Mouse (Mus musculus) bone marrow, adult 2 months (tissue): ENCODE measurements around the gene Gm13889. TPM values are rescaled to one million over a fixed set of nuclear protein-coding genes. Genes with fewer than 3 reads are reported as not detected.

Experiments used
- H3K27ac ChIP-seq: fragments of 200-500 bp; 2 replicates; pipeline ENCODE4 v1.5.1; 2012; ENCODE audit warnings: low read depth, mild to moderate bottlenecking, control low read depth, inconsistent platforms, low read length; ENCODE audit not compliant: control insufficient read depth, poor library complexity, insufficient read depth
- H3K4me1 ChIP-seq: fragments of 200-500 bp; 2 replicates; pipeline ENCODE4 v1.6.1; 2011; ENCODE audit warnings: low read length; ENCODE audit not compliant: control insufficient read depth, insufficient read depth
- H3K4me3 ChIP-seq: fragments of 200-500 bp; replicated peaks from 2 replicates; pipeline ENCODE3; 2011; ENCODE audit warnings: mild to moderate bottlenecking, low read depth, low read length, control low read depth; ENCODE audit not compliant: control insufficient read depth
- CTCF ChIP-seq: fragments of 200-500 bp; IDR thresholded peaks from 2 replicates; pipeline ENCODE4 v1.5.1; 2011; ENCODE audit warnings: low read length, control low read depth; ENCODE audit not compliant: control insufficient read depth, insufficient read depth
- POLR2A ChIP-seq: fragments of 200-500 bp; IDR thresholded peaks from 2 replicates; pipeline ENCODE4 v1.6.1; 2011; ENCODE audit warnings: low read depth, mild to moderate bottlenecking, control low read depth, low read length, borderline replicate concordance; ENCODE audit not compliant: control insufficient read depth
- WGBS: fragments of 180-500 bp; shearing (Covaris S2); methylation state at CpG from one replicate; pipeline ENCODE4 v1.1.7; 2018; 5-methylcytosine and 5-hydroxymethylcytosine counted together
- polyA plus RNA-seq: library from polyadenylated mRNA; stranded (reverse); fragments of >200 nt; gene quantifications from 2 replicates; pipeline ENCODE4 v1.2.4, GENCODE M21; 2011; ENCODE audit warnings: low replicate concordance; ENCODE audit not compliant: missing spikeins, insufficient read depth, insufficient read length

Gene Gm13889
- polyA plus RNA-seq, 1 experiment: 1.6 TPM

DNA sequence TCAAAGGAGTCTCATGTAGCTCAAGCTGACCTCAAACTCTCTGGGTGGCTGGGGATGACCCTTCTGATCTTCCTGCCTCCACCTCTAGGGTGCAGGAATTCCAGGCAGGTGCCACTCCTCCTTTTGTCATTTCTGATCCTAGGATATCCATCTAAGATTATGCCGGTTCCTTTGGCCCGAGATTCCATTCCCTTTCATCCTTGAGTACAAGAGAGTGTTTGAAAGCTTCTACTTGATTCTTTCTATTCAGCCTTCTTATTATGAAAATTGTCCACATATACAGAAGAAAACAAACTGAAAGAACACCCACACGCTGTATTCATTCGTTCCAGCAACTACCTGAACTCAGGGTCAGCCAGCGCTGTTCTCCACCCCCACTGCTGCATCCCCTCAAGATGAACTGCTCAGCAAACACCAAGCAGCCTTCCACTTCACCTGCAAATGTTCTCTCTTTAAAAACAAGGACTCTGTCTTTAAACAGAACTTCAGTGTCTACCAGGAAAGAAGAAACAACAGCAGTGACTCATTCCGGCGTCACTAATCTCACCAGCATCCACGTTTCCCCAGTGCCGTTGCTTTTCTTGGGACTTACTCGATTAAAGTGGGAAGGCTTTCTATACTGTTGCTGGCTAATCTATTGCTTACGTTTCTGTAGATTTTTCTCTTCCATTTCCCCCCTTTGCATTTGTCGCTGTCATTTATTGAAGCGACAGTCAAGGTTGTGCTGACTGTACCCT lies 29.1 kb downstream of the Gm13889 start:
- TF ChIP-seq POLR2A (no peak), CTCF (no peak)
- H3K4me1 ChIP-seq: no peaks in the 10 kb centered on the region
- 75% methylated on average over 13 of the region's 13 CpGs for WGBS
- H3K4me3 ChIP-seq: no peak overlapping the region
- H3K27ac ChIP-seq: no peak overlapping the region

DNA sequence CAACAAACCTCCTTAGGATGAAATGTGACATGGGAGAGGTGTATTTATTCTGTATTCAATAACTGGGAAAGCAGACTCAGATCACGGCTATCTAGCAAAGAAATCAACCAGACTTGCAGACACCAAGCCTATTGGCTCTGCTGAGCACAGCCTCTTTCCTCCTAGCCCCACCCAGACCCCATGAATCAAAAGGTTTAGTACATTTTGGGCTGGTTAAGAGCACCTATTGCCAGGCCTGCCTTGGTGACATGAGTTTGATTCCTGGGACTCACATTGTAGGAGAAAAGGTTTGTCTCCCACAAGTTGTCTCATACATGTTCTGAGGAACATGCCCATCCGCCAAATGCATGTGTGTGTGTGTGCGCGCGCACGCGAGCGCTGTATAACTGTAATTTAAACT lies 30.9 kb downstream of the Gm13889 start:
- TF ChIP-seq POLR2A: no peak
- no peak for TF ChIP-seq CTCF
- H3K27ac ChIP-seq: no peak overlapping the region
- H3K4me3 ChIP-seq: no peak overlapping the region
- WGBS: 92% methylated on average over 8 of the region's 8 CpGs
- H3K4me1 ChIP-seq: no peaks in the 10 kb centered on the region

DNA sequence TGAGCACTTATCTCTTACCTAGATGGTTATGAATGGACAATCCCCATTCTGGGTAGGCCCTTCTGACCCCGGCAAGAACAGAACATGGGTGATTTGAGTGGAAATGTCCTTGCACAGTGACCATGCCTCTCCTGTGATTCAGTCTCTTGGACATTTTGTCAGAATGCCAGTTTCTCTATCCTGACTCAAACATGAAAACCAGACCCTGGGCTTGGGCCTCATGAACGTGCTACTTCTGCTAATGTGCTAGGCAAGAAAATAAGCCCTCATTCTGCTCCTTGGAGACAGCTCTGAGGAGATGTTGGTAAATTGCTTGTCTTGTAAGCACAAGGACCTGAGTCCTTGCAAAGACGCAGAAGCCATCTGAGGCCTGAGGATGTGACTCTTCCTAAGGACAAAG lies 37.9 kb downstream of the Gm13889 start:
- TF ChIP-seq CTCF: no peak
- no peak for TF ChIP-seq POLR2A
- no peak overlapping the region for H3K27ac ChIP-seq
- 74% methylated on average over 3 of the region's 3 CpGs for WGBS
- no peaks in the 10 kb centered on the region for H3K4me1 ChIP-seq
- no peak overlapping the region for H3K4me3 ChIP-seq

GRCm38 (mm10) chr2:93913552-93913951 lies 43.4 kb downstream of the Gm13889 start:
- Histone ChIP-seq H3K4me3 (no peak overlapping the region), H3K4me1 (no peaks in the 10 kb centered on the region), H3K27ac (no peak overlapping the region)
- no peak for TF ChIP-seq POLR2A
- WGBS: 64% methylated on average over 2 of the region's 2 CpGs

GRCm38 (mm10) chr2:93911942-93912341 lies 45.1 kb downstream of the Gm13889 start:
- no peak for TF ChIP-seq POLR2A
- no peak for TF ChIP-seq CTCF
- Histone ChIP-seq H3K27ac (no peak overlapping the region), H3K4me1 (no peaks in the 10 kb centered on the region), H3K4me3 (no peak overlapping the region)
- 80% methylated on average over 10 of the region's 10 CpGs for WGBS

DNA sequence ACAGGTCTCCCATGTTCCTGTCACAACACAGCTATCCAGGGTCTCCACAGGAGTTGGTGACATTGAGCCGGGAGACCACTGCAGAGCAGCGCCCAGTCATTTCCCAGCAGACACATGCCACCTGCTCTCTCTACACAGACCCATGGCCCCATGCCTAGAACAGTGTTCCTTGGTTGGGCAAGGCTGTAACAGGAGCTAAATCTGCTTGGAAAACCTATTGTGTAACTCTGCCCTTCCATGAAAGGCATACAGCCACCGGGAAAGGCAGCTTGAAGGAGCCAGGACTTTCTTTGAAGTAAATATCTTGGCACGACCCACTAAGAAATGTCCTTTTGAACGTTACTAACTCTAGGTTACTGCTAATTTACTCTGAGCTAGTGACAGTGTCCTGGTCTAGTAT lies 47.3 kb downstream of the Gm13889 start:
- Histone ChIP-seq H3K4me1 (no peaks in the 10 kb centered on the region), H3K4me3 (no peak overlapping the region), H3K27ac (no peak overlapping the region)
- TF ChIP-seq POLR2A (no peak), CTCF (no peak)
- 60% methylated on average over 5 of the region's 5 CpGs for WGBS

DNA sequence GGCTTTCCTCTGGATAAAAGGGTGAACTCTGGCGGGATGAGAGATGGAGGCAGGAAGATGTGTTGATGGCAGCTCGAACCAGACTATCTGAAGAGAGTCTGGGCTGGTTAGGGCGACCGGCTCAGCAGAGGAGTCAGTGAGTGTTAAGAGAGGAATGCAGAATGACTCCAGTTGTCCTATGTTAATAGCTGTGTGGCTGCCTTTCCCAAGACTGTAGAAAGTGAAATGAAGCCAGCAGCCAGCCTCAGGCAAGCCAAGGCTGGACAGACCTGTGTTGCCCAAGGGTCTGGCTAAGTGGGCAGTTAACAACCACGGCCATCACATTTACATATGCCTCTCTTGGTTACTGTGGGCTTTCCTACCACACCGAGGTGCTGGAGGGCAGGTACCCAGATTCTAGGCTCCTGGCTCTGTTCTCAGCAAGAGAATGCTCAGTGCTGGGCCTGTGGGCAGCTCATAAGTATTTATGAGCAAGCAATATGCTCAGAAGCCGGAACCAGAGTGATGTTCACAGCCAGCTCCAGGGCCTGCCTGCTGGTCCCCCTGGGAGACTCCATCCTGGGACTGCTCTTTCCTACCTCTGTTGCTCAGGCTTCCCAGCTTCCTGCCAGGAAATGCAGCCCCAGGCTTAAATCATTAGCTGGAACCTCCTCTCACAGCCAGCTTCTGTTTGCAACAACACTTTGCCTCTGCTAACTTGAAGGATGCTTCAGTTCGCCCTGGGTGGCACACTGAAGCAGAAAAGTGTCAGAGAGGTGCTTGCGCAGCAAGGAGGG lies 49.3 kb downstream of the Gm13889 start:
- no peak for TF ChIP-seq POLR2A
- no peak for TF ChIP-seq CTCF
- Histone ChIP-seq H3K27ac (no peak overlapping the region), H3K4me1 (no peaks in the 10 kb centered on the region), H3K4me3 (no peak overlapping the region)
- 78% methylated on average over 9 of the region's 9 CpGs for WGBS

- no peak overlapping the region for H3K4me3 ChIP-seq
- no peaks in the 10 kb centered on the region for H3K4me1 ChIP-seq
- 72% methylated on average over 4 of the region's 4 CpGs for WGBS
- TF ChIP-seq POLR2A: no peak
- H3K27ac ChIP-seq: no peak overlapping the region
Observed at GRCm38 (mm10) chr2:93906316-93906715, 50.7 kb downstream of the Gm13889 start.

Other genes with a start within 250 kb of the Gm13889 start
- gene Ext2, start 134.6 kb downstream of the Gm13889 start, polyA plus RNA-seq: 6.5 and 10.8 TPM in 2 replicates
- gene Accs, start 107.3 kb downstream of the Gm13889 start, polyA plus RNA-seq: 5.9 and 6.3 TPM in 2 replicates
- gene Accsl, start 88.0 kb downstream of the Gm13889 start, polyA plus RNA-seq: 3.2 TPM in 1 of 2 replicates, not detected in the other
- not detected in 2 replicates for gene Gm27027, start 39.2 kb upstream of the Gm13889 start, polyA plus RNA-seq
- gene Alkbh3, start 53.6 kb upstream of the Gm13889 start, polyA plus RNA-seq: 18.0 and 22.5 TPM in 2 replicates
- 6.1 and 27.0 TPM in 2 replicates for gene Hsd17b12, start 200.8 kb upstream of the Gm13889 start, polyA plus RNA-seq